Mouse (Mus musculus) urinary bladder, postnatal 25 days (tissue): ENCODE results near the gene Gm21987.
"Not testable (repeated sequence)": the region's sequence is repeated elsewhere in the genome, so short reads cannot be mapped to it uniquely, and the experiment has no call there.

Experiments
- DNase-seq: peaks from one replicate; pipeline ENCODE4 v3.0.0; 2022; ENCODE audit warnings: low spot score

The Gm21987 gene

DNA sequence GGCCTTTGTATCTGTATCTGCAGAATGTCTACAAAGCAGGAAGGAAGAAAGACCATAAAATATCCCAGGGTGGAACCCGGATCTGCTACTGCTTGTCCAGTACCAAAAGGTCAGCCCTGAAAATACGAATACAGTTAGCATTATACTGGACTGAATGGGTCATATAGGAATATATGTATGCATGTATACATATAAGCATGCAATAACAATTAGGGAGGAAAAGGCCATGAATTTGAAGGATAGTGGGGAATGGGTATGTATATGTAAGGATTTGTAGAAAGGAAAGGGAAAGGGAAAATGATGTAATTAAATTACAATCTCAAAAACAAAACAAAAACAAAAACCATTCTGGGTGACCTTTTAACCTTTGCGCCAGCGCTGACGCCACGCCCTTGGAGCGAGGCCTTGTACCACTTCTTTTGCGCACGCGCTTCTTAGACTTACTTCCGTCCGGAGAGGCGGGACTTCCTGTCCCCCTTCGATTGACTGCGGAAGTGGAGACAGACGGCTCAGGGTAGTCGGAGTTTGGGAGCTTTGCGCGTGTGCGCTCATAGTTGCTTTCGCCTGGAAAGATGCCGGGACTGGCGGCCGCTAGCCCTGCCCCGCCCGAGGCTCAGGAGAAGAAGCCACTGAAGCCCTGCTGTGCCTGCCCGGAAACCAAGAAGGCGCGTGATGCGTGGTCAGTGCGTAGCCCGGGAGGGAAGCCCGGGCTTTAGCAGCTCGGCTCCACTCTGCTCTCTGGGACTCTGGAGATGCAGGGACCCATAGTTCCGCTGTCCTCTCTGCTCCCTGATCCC, at the start of gene Gm21987, which contains the start of gene Cox17:
Gene Gm21987, plus strand, starts transcription at position 512 of the 797 bp plus-strand sequence.
Gene Cox17, plus strand, starts transcription at position 463 of the 797 bp plus-strand sequence.
- peak; percentile 83 for DNase-seq

DNA sequence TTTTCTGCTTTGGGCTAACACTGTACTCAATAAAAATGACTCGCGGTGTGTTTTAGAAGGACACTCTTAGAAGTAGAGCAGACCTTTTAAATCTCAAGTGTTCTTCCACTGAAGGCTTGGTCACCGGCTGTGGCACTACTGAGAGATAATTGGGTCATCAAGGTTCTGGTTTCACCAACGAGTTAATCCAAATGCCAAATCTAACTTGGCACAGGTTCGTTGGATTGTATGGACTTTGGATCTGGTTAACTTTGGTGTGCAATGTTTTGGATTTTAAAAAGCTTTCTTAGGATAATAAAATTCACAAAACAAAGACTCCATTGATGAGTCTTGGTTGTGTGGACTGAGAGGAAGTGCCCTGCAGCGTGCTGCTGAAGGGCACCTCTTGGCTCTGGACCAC, 48.4 kb upstream of the Gm21987 start:
- DNase-seq: no peak

GRCm38 (mm10) chr16:38302367-38302766, 44.5 kb upstream of the Gm21987 start:
- no peak for DNase-seq

DNA sequence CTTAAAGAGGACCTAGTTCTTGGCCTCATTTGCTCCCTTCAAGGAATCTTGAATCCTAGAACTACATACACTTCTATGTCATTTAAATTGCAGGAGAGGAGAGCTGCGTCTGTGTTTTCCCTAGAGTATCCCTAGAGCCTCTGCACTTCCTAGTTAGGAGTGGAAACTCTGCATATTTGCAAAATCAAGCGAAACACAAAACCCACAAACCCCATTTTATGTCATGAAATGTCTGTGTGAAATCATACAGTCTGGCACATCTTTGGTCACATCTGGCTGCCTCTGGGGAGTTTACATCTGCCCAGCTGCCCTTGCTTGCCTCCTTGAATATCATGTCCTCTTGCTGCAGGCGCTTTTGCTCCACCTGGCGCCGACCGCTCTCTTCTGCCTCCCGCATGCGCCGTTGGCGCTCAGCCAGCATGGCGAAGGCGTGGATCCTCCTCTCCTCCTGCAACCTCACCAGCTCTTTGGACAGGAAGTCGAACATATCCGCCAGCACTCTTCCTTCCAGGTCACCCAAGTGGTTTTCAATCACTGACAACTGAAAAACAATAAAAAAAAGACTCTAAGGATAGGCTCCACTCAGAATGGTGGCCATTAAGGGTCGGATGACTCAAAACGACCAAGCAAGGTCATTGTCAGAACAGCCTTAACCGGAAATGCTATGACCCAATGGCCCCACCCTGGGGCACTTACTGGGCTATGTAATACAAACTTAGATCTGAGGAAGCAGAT, 42.2 kb upstream of the Gm21987 start:
- no peak for DNase-seq

DNA sequence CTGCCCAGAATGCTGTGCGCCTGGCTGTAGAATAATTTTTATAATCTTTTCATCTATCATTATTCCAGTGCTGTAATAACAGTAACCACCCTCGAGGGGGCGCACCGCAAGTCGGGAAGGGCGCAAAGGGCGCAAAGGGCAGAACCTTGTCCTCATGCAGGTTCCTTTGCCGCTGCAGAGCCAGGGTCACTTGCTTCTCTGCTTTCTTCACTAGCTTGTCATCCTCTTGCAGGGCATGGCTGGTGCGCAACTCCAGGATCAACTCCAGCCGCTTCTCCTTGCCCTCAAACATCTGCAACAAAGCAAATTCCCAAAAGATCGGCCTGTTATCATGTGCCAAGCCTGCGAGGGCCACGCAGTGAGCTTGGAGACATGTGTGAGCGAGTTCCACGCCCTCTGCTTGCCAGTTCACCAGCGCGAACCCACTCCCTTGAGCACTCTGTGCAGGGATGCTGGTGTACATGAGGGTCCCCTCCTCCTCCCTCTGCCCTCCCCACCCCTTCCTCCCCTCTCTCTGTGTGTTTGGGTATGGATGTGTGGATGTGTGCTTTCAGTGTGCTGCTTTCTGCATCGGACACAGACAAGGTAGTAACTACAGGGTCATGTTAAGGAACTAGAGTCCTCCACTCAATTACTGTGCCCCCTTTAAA, 40.1 kb upstream of the Gm21987 start:
- DNase-seq: no peak

- no peak for DNase-seq
Measured at GRCm38 (mm10) chr16:38307221-38307605, 39.6 kb upstream of the Gm21987 start.

DNA sequence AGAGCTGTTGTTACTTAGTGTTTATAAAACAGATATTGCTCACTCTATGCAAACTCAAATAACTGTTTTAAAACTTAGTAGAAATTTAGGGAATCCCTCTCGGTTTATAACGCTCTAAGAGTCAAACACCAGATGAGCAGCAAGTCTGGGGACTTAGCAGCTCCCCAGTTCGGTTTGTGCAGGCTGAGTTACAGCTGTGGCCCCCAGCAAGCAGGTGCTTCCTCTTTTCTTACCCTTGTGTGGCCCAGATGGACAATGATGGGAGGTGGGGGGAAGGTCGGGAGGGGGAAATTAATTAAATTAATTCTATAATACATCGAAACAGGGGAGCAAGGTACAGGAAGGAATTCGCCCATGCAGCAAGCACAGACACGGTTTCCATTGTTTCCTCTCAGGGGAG, 39.2 kb upstream of the Gm21987 start:
- no peak for DNase-seq

- no peak for DNase-seq
Measured at GRCm38 (mm10) chr16:38308195-38308594, 38.6 kb upstream of the Gm21987 start.

DNA sequence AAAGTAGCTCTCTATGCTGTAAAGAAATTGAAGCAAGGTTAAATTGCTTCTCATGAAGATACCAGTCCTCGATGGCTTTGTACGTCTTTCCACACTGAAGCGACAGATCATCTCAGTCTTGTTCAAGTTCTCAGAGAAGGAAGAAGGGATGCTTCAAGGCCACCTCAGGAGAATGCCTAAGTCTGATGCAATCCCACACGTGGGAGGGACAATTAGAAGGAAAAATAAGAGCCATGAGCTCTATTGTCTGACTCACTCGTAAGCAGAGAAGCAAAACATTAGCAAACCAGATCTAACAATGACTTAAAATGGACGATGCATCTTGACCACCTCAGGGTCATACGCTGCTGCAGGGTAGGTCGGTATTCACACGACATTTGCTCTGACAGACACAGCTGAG, 28.3 kb upstream of the Gm21987 start:
- no peak for DNase-seq

DNA sequence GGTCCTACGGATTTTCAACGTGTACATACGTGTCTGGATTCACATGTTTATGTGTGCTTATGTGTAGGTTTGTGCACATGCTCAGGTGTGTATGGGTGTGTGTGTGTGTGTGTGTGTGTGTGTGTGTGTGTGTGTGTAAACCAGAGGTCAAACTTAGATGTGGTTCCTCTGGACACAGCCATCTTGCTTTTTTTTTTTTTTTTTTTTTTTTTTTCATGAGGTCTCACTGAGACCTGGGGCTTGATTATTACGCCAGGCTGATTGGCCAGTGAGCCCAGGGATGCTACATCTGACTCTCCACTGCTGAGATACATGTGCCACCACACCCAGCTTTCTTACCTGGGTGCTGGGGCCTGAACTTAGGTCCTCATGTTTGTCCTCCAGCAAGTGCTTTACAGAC, 27.8 kb upstream of the Gm21987 start:
- no peak for DNase-seq

DNA sequence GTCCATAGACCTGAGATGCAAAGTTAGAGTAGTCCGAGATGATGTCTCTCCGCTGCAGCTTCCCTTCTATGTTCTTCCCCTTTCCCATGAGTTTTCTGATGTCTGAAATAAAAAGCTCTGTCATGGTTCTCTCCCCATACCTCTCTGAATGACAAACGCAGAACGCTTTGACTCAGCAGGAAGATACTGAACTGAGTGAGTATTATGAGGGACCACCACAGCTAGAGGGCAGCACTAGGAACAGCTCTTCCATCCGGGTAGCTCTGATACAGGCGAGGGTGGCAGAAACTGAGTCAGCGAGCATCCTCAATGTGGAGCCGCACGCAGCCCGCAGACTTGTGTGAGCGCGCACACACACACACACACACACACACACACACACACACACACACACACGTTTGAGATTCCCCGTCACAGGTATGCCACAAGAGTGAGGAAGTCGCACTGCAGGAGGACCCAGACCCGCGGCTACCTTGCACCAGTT, 25.3 kb upstream of the Gm21987 start:
- DNase-seq: peak; percentile 29

DNA sequence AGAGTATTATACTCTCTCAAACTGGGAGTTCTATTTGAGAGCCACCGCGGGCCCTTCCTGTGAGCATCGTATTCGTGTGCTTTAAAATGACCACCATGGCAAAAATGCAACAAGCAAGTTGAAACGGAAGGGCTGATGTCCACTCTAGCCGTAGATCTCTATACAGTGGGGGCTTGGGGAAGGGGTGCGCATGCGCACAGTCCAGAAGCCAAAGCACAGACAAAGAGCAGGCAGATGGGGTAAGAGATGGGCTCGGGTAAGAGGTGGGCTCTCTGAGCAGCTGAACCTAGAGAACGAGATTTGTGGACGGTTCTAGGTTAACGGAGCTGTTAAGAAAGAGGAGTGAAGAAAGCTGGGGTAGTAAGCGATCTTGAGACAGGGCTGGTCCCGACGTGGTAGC, 22.5 kb upstream of the Gm21987 start:
- DNase-seq: no peak

DNA sequence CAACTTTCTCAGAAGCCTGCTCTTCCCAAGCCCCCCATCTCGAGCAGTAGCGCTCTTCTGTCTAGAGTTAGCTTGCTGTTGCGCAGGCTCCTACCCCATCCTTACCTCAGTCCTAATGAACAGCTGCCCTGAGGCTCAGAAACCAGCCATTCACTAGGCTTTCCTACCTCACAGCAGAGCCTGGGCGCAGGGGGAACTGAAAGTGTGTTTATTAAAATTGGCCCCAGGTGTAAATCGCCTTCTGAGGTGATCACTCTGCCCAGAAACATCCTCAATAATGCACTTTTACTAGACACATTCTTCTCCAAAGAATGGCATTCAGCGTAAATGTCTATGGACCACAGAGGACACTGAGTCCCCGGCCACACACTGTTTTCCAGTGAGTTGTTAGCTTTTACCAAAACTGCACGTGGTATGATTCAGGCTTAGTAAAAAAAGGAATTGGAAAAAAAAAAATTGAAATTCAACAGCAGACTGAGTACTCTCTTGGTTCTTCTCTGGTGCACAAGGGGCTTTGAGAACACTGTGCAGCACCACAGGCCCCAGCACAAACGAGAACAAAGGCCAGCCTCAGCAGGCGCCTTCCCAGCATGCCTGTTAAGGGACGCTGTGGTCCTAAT, 20.0 kb upstream of the Gm21987 start:
- DNase-seq: no peak

GRCm38 (mm10) chr16:38329340-38329739, 17.5 kb upstream of the Gm21987 start:
- DNase-seq: no peak

GRCm38 (mm10) chr16:38334431-38334830, 12.4 kb upstream of the Gm21987 start:
- DNase-seq: no peak

GRCm38 (mm10) chr16:38338077-38338476, 8.8 kb upstream of the Gm21987 start:
- not testable (repeated sequence) for DNase-seq

GRCm38 (mm10) chr16:38341396-38342324, 5.2 kb upstream of the Gm21987 start, which contains the start of gene Maats1:
TSS of gene Maats1 (minus strand) at chr16:38342143.
- peak; percentile 68 for DNase-seq

DNA sequence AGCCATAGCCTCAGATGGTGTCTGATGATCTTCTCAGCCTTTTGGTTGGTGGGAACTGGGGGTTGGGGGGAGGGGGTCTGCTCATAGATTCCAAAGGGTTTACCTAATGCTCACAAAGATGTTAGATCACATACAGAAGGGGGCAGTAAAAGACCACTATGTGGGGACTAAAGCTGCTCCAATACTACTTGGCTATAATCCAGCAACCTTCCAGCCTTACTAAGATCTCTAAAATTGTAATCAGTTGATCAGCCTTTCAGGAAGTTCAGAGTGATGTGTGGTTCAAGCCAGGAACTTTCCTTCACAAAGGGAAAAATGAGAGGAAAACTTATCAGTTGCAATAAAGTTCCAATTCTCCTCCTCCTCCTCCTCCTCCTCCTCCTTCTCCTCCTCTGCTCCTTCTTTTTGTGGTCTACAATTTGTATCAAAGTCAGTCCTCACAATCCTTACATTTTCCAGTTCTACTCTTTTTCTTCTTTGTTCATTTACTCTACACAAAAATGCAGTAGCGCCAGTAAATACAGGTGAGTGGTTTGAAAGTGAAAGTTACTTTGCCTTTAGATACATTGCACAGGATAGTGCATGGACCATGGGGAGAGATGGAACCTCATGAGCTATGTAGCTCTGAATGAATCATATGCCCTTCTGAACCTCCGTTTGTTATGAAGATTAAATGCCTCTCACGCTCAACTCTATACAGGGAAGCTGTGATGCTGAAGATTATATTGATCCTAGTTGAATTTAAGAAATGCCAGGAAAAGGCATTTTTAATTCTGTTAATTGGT, 1.7 kb upstream of the Gm21987 start:
- no peak for DNase-seq

DNA sequence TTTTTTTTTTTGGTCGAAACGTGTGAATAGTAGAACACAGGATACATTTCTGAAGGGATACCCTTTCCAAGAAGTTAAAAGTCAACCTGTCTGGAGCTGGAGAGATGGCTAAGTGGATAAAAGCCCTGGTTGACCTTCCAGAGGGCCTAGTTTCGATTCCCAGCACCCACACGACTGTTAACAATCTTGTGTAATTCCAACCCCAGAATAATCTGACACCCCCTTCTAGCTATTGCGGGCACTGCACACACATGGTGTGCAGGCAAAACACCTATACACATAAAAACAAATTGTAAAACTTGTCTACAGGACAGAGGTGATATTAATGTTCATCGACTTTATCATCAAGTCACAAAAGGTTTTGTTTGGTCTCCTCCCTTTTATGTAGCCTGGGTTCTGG, 748 bp downstream of the Gm21987 start:
- no peak for DNase-seq

DNA sequence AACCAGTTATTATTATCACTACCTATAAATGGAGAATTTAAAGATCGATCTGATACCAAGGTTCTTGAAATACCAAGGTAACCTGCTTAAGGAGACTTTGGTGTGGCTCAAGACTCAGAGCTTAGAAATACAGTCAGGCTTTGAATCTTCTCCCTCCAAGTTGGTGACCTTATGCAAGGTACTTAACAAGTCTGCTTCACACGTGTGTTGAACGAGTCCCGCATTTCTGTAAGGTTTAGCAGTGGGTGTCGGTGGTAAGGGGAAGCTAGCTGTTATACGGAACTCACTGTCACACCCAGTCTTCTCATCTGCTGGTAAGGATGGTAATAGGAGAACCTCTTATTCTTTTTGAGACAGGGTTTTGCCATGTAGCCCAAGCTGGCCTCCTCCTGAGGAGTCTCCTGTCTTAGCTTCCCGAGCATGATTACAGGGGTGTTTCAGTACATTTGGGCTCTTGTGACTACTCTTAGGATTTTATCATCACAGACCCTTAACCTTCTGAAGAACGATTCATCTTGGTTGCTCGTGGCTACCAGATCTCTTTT, 1.4 kb downstream of the Gm21987 start:
- DNase-seq: no peak
